Mouse (Mus musculus): ENCODE measurements at regions not wholly inside any gene's neighbourhood (a gene's known extent, or its start where the extent isn't known, plus 50 kb on each side); places are given as distances from the start of the nearest gene placed in this dataset.

- H3K36me3 ChIP-seq = no peaks in the 10 kb centered on the region
- peaks cover 6% of the 10 kb centered on the region; the same call in 1 of the 2 replicates for H3K27me3 ChIP-seq
- no peak overlapping the region for H3K4me3 ChIP-seq
- no peak overlapping the region for H3K4me2 ChIP-seq
- ATAC-seq (ENCODE audit: low FRiP score) = no peak
- H3K9ac ChIP-seq = no peak overlapping the region
- H3K9me3 ChIP-seq = no peaks in the 10 kb centered on the region
- H3K4me1 ChIP-seq (replicated peaks) = peaks cover 13% of the 10 kb centered on the region
- 76% methylated on average over 3 of the region's 3 CpGs for WGBS
- no peak overlapping the region for H3K27ac ChIP-seq
These were observed 153.6 kb upstream of the Cdkn3 start for GRCm38 (mm10) chr14:46606694-46607093.

GRCm38 (mm10) chr14:46606037-46606436 lies 154.3 kb upstream of the Cdkn3 start:
- 67% methylated on average over 9 of the region's 9 CpGs for WGBS
- no peak overlapping the region for H3K4me3 ChIP-seq

GRCm38 (mm10) chr14:46604886-46605531 lies 155.3 kb upstream of the Cdkn3 start:
- Histone ChIP-seq H3K9ac (no peak overlapping the region; the same call in 1 of the 2 replicates), H3K27me3 (peaks cover 6% of the 10 kb centered on the region; the same call in 1 of the 2 replicates), H3K4me1 (replicated peaks) (peaks cover 13% of the 10 kb centered on the region), H3K4me2 (peak overlapping the region; percentile 49), H3K9me3 (no peaks in the 10 kb centered on the region), H3K27ac (no peak overlapping the region), H3K36me3 (no peaks in the 10 kb centered on the region), H3K4me3 (peak overlapping the region; percentile 15; the same call in 1 of the 2 replicates)
- 10% methylated on average over 16 of the region's 16 CpGs for WGBS
- ATAC-seq (ENCODE audit: low FRiP score) = peak; percentile 71; the same call in 1 of the 2 replicates

More at GRCm38 (mm10) chr14:46606037-46606436, 154.3 kb upstream of the Cdkn3 start:
- no peak for ATAC-seq (ENCODE audit: low FRiP score)
- H3K27me3 ChIP-seq = peaks cover 6% of the 10 kb centered on the region; the same call in 1 of the 2 replicates
- no peaks in the 10 kb centered on the region for H3K36me3 ChIP-seq
- H3K9me3 ChIP-seq = no peaks in the 10 kb centered on the region
- H3K9ac ChIP-seq = no peak overlapping the region
- H3K4me1 ChIP-seq (replicated peaks) = peaks cover 13% of the 10 kb centered on the region
- H3K27ac ChIP-seq = no peak overlapping the region
- no peak overlapping the region for H3K4me2 ChIP-seq

DNA sequence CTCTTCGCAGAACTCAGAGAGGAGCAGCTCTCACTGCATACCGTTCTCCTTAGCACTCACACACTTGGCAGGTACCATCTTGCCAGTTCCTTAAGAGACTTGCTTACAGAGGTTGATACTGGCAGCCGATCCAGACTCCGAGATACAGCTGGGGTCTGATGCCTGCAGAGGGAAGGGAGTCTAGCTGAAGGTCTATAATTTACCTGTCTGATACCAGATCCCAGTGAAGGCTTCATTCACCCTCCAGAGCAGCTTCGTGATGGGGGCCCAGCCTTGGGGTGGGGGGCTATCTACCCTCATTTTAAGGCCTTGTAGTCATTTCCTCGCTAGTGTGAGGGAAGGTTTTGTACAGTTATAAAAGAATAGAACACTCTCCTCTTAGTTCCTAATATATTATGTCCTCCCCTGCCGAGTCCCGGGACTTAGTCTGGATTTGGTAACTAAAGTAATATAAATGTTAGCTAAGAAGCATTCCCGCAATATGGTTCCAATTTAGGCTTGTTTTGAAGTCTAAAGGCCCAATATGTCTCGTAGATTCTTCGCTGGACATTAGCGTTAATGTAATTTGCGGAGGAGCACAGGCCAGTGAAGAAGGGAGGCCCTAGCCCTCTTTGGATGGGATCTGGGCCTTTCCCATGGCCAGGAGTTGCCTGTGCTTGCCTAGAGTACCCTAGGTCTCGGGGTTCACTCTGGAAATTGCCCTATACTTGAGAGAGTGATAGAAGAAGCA lies 156.0 kb upstream of the Cdkn3 start:
- Histone ChIP-seq H3K9me3 (no peaks in the 10 kb centered on the region), H3K36me3 (no peaks in the 10 kb centered on the region), H3K9ac (no peak overlapping the region), H3K27ac (no peak overlapping the region), H3K4me1 (replicated peaks) (peaks cover 13% of the 10 kb centered on the region), H3K27me3 (peaks cover 6% of the 10 kb centered on the region; the same call in 1 of the 2 replicates), H3K4me2 (no peak overlapping the region; the same call in 1 of the 2 replicates), H3K4me3 (no peak overlapping the region)
- WGBS = 87% methylated on average over 14 of the region's 14 CpGs
- 0 out of 2 replicates have a peak, but pooled peaks have one; percentile 32 for ATAC-seq (ENCODE audit: low FRiP score)

GRCm38 (mm10) chr14:46596696-46597359 lies 163.5 kb upstream of the Cdkn3 start:
- WGBS = 89% methylated on average over 7 of the region's 7 CpGs
- no peak overlapping the region for H3K4me2 ChIP-seq

DNA sequence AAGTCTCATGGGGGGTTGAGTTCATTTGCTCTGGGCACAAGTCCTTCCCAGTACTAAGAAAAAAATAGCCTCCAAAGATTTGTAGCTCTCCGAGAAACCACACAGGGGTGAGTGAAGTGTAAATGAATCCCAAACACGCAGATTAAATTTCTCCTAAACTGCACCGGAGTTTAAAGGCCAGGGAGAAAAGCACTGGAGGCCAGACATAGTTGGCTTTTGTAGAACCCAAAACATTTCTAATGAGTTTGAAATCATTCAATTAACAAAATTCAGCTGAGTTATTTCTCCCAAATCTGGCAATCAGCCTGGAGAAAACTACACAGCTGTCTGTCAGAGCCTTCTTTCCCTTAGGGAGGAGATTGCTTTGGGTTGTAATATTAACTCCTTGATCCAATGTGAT lies 166.2 kb upstream of the Cdkn3 start:
- Histone ChIP-seq H3K36me3 (no peaks in the 10 kb centered on the region), H3K9me3 (no peaks in the 10 kb centered on the region), H3K27ac (no peak overlapping the region), H3K4me2 (no peak overlapping the region), H3K9ac (no peak overlapping the region), H3K27me3 (no peaks in the 10 kb centered on the region), H3K4me1 (replicated peaks) (no peaks in the 10 kb centered on the region), H3K4me3 (no peak overlapping the region)
- ATAC-seq (ENCODE audit: low FRiP score) = no peak
- 72% methylated on average over 3 of the region's 3 CpGs for WGBS

More at GRCm38 (mm10) chr14:46596696-46597359, 163.5 kb upstream of the Cdkn3 start:
- Histone ChIP-seq H3K27ac (no peak overlapping the region), H3K36me3 (no peaks in the 10 kb centered on the region), H3K4me1 (replicated peaks) (no peaks in the 10 kb centered on the region), H3K9me3 (no peaks in the 10 kb centered on the region), H3K4me3 (no peak overlapping the region), H3K27me3 (no peaks in the 10 kb centered on the region), H3K9ac (no peak overlapping the region)
- no peak for ATAC-seq (ENCODE audit: low FRiP score)

- WGBS = 78% methylated on average over 12 of the region's 12 CpGs
- no peaks in the 10 kb centered on the region for H3K27me3 ChIP-seq
- no peaks in the 10 kb centered on the region for H3K36me3 ChIP-seq
- no peak overlapping the region for H3K4me3 ChIP-seq
- H3K27ac ChIP-seq = no peak overlapping the region
- no peak overlapping the region for H3K4me2 ChIP-seq
- H3K9ac ChIP-seq = no peak overlapping the region
- ATAC-seq (ENCODE audit: low FRiP score) = no peak
- H3K9me3 ChIP-seq = no peaks in the 10 kb centered on the region
- H3K4me1 ChIP-seq (replicated peaks) = no peaks in the 10 kb centered on the region
These were observed 168.5 kb upstream of the Cdkn3 start for GRCm38 (mm10) chr14:46591753-46592359.

DNA sequence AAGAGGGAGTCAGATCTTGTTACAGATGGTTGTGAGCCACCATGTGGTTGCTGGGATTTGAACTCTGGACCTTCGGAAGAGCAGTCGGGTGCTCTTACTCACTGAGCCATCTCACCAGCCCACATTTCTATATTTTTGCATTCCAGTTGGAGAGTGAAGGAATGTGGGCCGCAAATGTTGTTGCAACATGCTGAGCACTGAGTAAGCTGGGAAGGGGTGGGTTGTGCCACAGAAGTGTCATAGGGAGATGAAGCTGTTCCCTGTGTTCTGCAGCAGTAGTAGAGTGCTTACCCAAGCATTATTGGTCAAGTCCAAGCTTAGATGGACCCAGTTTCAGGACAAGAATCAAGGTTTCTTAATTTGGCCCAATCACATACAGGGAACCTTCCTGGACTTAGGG lies 169.1 kb upstream of the Cdkn3 start:
- H3K4me1 ChIP-seq (replicated peaks) = no peaks in the 10 kb centered on the region
- no peaks in the 10 kb centered on the region for H3K36me3 ChIP-seq
- no peaks in the 10 kb centered on the region for H3K9me3 ChIP-seq
- H3K9ac ChIP-seq = no peak overlapping the region
- H3K4me3 ChIP-seq = no peak overlapping the region
- H3K27ac ChIP-seq = no peak overlapping the region
- H3K4me2 ChIP-seq = no peak overlapping the region
- ATAC-seq (ENCODE audit: low FRiP score) = no peak
- no peaks in the 10 kb centered on the region for H3K27me3 ChIP-seq
- WGBS = 94% methylated on average over 3 of the region's 3 CpGs

GRCm38 (mm10) chr14:46586093-46586492 lies 174.2 kb upstream of the Cdkn3 start:
- WGBS = 81% methylated on average over 11 of the region's 11 CpGs
- H3K9me3 ChIP-seq = no peaks in the 10 kb centered on the region
- no peaks in the 10 kb centered on the region for H3K27me3 ChIP-seq
- no peaks in the 10 kb centered on the region; the same call in 1 of the 2 replicates for H3K4me1 ChIP-seq (replicated peaks)
- no peak overlapping the region for H3K9ac ChIP-seq
- no peaks in the 10 kb centered on the region for H3K36me3 ChIP-seq
- no peak overlapping the region for H3K4me3 ChIP-seq
- H3K4me2 ChIP-seq = no peak overlapping the region
- no peak overlapping the region for H3K27ac ChIP-seq
- ATAC-seq (ENCODE audit: low FRiP score) = no peak

GRCm38 (mm10) chr14:46578051-46579000 lies 182.0 kb upstream of the Cdkn3 start:
- Histone ChIP-seq H3K4me2 (no peak overlapping the region), H3K9me3 (no peaks in the 10 kb centered on the region), H3K36me3 (no peaks in the 10 kb centered on the region), H3K4me3 (no peak overlapping the region), H3K9ac (no peak overlapping the region), H3K27ac (no peak overlapping the region), H3K4me1 (replicated peaks) (no peaks in the 10 kb centered on the region), H3K27me3 (no peaks in the 10 kb centered on the region)
- ATAC-seq (ENCODE audit: low FRiP score) = no peak
- 74% methylated on average over 13 of the region's 13 CpGs for WGBS

GRCm38 (mm10) chr14:46575889-46576288 lies 184.5 kb upstream of the Cdkn3 start:
- Histone ChIP-seq H3K4me3 (no peak overlapping the region), H3K27ac (no peak overlapping the region), H3K36me3 (no peaks in the 10 kb centered on the region), H3K27me3 (no peaks in the 10 kb centered on the region), H3K9me3 (no peaks in the 10 kb centered on the region), H3K4me2 (no peak overlapping the region), H3K9ac (no peak overlapping the region), H3K4me1 (replicated peaks) (no peaks in the 10 kb centered on the region)
- no peak for ATAC-seq (ENCODE audit: low FRiP score)
- WGBS = 70% methylated on average over 4 of the region's 4 CpGs

Measured in hindbrain, embryonic 13.5 days (tissue).